Mouse (Mus musculus) liver, postnatal 0 days (tissue): ENCODE measurements around the gene Sacm1l. TPM values are rescaled to one million over a fixed set of nuclear protein-coding genes. Genes with fewer than 3 reads are reported as not detected.

ENCODE experiments used
- ATAC-seq: fragments of 200-750 bp; cut with Nextera tagmentation; 2 replicates; pipeline ENCODE4 v1.8.0; 2017; ENCODE audit warnings: mild to moderate bottlenecking, moderate library complexity
- DNase-seq: peaks from one replicate; pipeline ENCODE4 v3.0.0-alpha.2; 2016
- H3K27ac ChIP-seq: fragments of 300-500 bp; sonication (generic); 2 replicates; pipeline ENCODE4 v1.5.1; 2014; ENCODE audit warnings: antibody characterized with exemption, moderate library complexity, mild to moderate bottlenecking, low read depth
- H3K27me3 ChIP-seq: fragments of 300-500 bp; sonication (generic); 2 replicates; pipeline ENCODE4 v1.6.1; 2014; ENCODE audit warnings: low read length, control low read depth, mixed read lengths; ENCODE audit not compliant: insufficient read depth
- H3K36me3 ChIP-seq: fragments of 300-500 bp; sonication (generic); replicated peaks from 2 replicates; pipeline ENCODE4 v1.6.1; 2014; ENCODE audit warnings: mild to moderate bottlenecking, control low read depth, low read length, moderate library complexity, mixed read lengths; ENCODE audit not compliant: insufficient read depth
- H3K4me1 ChIP-seq: fragments of 300-500 bp; sonication (generic); 2 replicates; pipeline ENCODE4 v1.6.1; 2014; ENCODE audit warnings: antibody characterized with exemption, mild to moderate bottlenecking, control low read depth; ENCODE audit not compliant: insufficient read depth
- H3K4me2 ChIP-seq: fragments of 300-500 bp; sonication (generic); 2 replicates; pipeline ENCODE4 v1.6.1; 2014; ENCODE audit warnings: low read depth, mild to moderate bottlenecking, low read length, moderate library complexity, mixed read lengths
- H3K4me3 ChIP-seq: fragments of 300-500 bp; sonication (generic); 2 replicates; pipeline ENCODE4 v1.5.1; 2014; ENCODE audit warnings: low read depth, low read length
- H3K9ac ChIP-seq: fragments of 300-500 bp; sonication (generic); replicated peaks from 2 replicates; pipeline ENCODE4 v1.6.1; 2014; ENCODE audit warnings: mild to moderate bottlenecking, moderate library complexity
- H3K9me3 ChIP-seq: fragments of 300-500 bp; sonication (generic); 2 replicates; pipeline ENCODE4 v1.6.1; 2016; ENCODE audit warnings: mild to moderate bottlenecking, control low read depth, low read length, mixed read lengths
- CTCF ChIP-seq: sonication (generic); IDR thresholded peaks from 2 replicates; pipeline ENCODE4 v1.5.1; 2016; ENCODE audit warnings: antibody characterized with exemption, low read depth
- EP300 ChIP-seq: IDR thresholded peaks from 2 replicates; pipeline ENCODE4 v1.6.1; 2016; ENCODE audit warnings: antibody characterized with exemption, low read depth, mild to moderate bottlenecking
- WGBS: fragments of 180-500 bp; shearing (Covaris S2); extraction: QIAGEN DNeasy Blood & Tissue Kit; methylation state at CpG from one replicate; pipeline ENCODE4 v1.1.7; 2014; ENCODE audit not compliant: insufficient replicate concordance; 5-methylcytosine and 5-hydroxymethylcytosine counted together
- polyA plus RNA-seq: library from polyadenylated mRNA; unstranded; fragments of >200 nt; fragmentation: Nextera tagmentation; extraction: Ambion mirVana; gene quantifications from 2 replicates; pipeline ENCODE4 v1.2.1, GENCODE M21; 2015

The Sacm1l gene
- polyA plus RNA-seq, 1 experiment from 2014 or later: 22.2 TPM

DNA sequence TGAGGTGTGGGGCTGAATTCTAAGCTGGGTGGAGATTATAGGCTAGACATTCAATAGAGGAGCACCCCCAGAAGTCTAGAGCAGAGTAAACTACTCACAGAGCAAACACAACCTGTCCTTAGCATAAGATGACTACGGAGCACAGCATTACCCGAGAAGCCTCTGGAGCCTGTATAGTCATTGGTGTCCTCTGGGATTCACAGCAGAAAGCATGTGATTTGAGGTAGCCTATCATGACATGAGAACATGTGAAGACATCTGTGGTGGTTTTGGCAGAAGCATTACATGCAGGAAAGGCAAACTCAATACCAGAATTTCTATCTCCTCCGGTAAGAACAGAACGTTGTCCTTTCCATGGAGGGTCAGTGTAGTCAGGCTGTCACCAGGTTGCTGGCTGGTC lies 44.0 kb upstream of the Sacm1l start:
- TF ChIP-seq EP300 (no peak), CTCF (no peak)
- H3K36me3 ChIP-seq: peaks cover 32% of the 10 kb centered on the region
- H3K27ac ChIP-seq: no peak overlapping the region
- DNase-seq (no peak), ATAC-seq (no peak)
- no peaks in the 10 kb centered on the region for H3K9me3 ChIP-seq
- no peaks in the 10 kb centered on the region for H3K27me3 ChIP-seq
- 96% methylated on average over 4 of the region's 4 CpGs for WGBS
- no peak overlapping the region for H3K9ac ChIP-seq
- H3K4me3 ChIP-seq: no peak overlapping the region
- H3K4me2 ChIP-seq: no peak overlapping the region
- H3K4me1 ChIP-seq: peaks cover 52% of the 10 kb centered on the region

DNA sequence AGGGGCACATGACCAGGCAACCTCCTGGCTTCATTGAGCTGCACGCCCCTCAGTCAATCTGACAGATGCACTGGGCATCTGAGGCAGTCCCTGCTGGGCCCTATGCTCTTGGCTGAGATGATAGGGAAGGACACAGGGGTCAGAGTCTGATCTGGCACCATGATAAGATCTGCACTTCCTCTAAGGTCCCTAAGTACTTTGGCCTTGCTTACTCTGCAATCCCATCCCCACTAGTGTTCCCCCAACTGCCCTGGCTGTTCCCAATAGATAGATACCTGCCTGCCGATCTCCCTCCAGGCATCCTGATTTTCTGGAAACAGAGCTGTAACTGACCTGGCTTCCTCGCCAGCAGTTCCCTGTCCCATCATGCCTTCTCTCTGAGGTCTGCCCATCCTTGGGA lies 42.9 kb upstream of the Sacm1l start:
- no peak overlapping the region for H3K9ac ChIP-seq
- peaks cover 46% of the 10 kb centered on the region for H3K4me1 ChIP-seq
- ATAC-seq (no peak), DNase-seq (no peak)
- H3K9me3 ChIP-seq: no peaks in the 10 kb centered on the region
- H3K4me3 ChIP-seq: no peak overlapping the region
- no peak overlapping the region for H3K4me2 ChIP-seq
- 70% methylated on average over 3 of the region's 3 CpGs for WGBS
- H3K27me3 ChIP-seq: no peaks in the 10 kb centered on the region
- peaks cover 27% of the 10 kb centered on the region for H3K36me3 ChIP-seq
- no peak for TF ChIP-seq EP300
- TF ChIP-seq CTCF: no peak
- no peak overlapping the region for H3K27ac ChIP-seq

DNA sequence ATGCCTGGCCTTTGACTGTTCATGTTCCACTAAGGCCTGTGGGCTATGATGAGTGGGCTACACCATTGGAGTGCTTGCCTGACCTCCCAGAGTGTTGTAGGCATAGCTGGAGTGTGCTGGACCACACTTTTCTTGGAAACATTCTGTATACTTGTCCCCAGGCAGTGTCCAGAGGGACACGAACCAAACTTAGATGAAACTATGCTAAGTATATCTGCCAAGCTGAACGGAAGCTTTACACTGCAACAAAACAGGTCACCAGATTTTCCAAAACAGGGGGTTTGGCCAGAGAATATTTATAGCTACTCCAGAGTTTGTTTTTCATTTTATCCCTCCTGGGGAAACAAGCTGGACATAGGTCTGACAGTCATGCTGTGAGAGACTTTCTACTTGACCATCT lies 40.5 kb upstream of the Sacm1l start:
- 78% methylated on average over 2 of the region's 2 CpGs for WGBS
- Histone ChIP-seq H3K9me3 (no peaks in the 10 kb centered on the region), H3K27ac (no peak overlapping the region), H3K9ac (no peak overlapping the region), H3K4me1 (peaks cover 40% of the 10 kb centered on the region), H3K27me3 (no peaks in the 10 kb centered on the region), H3K36me3 (peaks cover 18% of the 10 kb centered on the region), H3K4me2 (no peak overlapping the region), H3K4me3 (no peak overlapping the region)
- TF ChIP-seq EP300: no peak
- TF ChIP-seq CTCF: no peak
- ATAC-seq (no peak), DNase-seq (no peak)

DNA sequence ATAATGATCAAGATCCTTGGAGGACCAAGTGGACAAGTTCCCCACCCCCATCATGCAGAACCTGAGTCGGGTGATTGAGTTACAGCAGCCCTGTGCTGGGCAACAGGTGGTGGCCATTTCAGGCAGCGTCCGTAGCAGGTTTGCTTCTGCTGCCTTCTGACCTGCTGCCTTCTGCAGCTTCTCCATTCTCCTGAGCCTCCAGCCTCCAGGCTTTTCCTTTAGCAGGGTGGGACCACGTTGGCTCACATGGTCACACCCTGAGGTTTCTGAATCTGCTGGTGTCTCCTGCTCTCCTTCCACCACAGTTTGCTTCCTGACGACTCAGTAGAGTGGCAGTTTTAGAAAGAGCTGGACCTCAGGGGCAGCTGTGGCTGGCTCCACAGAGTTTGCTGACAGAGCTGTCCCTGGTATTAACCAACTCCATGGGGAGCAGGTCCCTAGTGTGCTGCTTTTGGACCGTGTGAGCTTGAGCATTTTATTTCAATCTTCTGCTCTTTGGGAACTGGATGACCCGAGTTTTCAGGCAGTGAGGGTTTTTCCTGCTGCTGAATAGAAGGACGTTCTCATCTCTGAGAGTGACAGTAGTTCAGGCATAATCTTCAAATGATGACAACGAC lies 39.7 kb upstream of the Sacm1l start:
- H3K9me3 ChIP-seq: no peaks in the 10 kb centered on the region
- WGBS: 69% methylated on average over 9 of the region's 9 CpGs
- H3K36me3 ChIP-seq: peaks cover 14% of the 10 kb centered on the region
- no peaks in the 10 kb centered on the region for H3K27me3 ChIP-seq
- TF ChIP-seq CTCF: no peak
- TF ChIP-seq EP300: no peak
- H3K4me3 ChIP-seq: no peak overlapping the region
- ATAC-seq: no peak
- no peak for DNase-seq
- no peak overlapping the region for H3K27ac ChIP-seq
- H3K4me1 ChIP-seq: peaks cover 38% of the 10 kb centered on the region
- no peak overlapping the region for H3K9ac ChIP-seq
- H3K4me2 ChIP-seq: no peak overlapping the region

DNA sequence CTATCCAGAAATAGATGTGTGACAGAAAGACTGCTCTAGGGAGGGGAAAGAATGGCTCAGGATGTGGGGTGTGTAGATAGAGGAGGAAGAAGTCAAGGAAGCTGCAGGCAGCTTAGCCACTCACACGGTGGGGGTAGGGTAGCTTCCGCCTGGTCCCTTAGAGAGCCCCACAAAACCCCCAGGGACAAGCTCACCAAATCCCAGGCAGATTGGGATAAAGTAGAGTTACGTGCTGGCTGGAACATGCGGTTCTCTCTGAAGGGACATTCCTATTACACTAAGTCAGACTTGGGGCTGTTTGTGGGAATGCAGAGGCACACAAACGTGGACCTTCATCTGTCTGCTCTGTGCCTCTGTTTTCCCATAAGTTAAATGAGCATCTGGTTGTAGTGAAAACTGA lies 38.6 kb upstream of the Sacm1l start:
- WGBS: 68% methylated on average over 5 of the region's 5 CpGs
- no peaks in the 10 kb centered on the region for H3K9me3 ChIP-seq
- DNase-seq (no peak), ATAC-seq (no peak)
- peaks cover 10% of the 10 kb centered on the region for H3K36me3 ChIP-seq
- no peak overlapping the region for H3K4me2 ChIP-seq
- TF ChIP-seq CTCF: no peak
- H3K4me1 ChIP-seq: peaks cover 37% of the 10 kb centered on the region
- no peak overlapping the region for H3K27ac ChIP-seq
- no peak overlapping the region for H3K4me3 ChIP-seq
- no peaks in the 10 kb centered on the region for H3K27me3 ChIP-seq
- H3K9ac ChIP-seq: no peak overlapping the region

DNA sequence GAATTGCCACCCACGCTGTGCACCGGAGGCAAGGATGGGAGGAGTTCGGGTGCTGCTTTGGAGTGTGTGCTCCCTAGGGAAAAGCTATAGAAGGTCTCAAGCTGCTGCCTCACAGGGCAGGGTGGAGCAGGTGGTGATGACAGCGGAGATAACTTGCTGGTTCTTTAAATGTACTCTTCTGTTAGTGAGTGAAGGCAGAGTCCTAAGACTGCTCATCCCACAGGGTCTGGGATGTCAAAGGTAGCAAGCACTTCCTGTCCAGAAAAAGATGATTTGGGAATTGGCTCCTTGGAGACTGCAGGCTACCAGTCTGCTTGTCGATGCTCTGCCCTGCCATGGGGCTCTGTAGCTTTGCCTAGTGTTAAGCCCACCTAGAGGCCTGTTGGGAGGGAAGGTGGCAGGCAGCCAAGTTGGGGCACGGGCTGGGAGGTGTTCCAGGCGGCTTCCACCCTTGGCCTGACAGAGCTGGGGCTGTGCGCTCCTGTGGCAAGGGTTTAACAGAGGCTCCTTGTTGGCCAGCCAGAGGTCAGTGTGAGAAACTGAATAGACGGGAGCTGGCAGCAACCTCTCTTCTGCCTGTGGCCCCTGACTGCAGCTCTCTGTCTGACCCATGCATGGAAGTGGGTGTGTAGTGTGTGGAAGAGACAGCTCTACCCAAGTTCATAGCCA lies 37.5 kb upstream of the Sacm1l start:
- DNase-seq (peak; percentile 51), ATAC-seq (0 out of 2 replicates have a peak, but pooled peaks have one; percentile 14)
- TF ChIP-seq CTCF: no peak
- TF ChIP-seq EP300: no peak
- WGBS: 58% methylated on average over 9 of the region's 9 CpGs
- H3K9ac ChIP-seq: 0 out of 2 replicates have a peak overlapping the region, but pooled peaks have one; percentile 9
- H3K4me2 ChIP-seq: peak overlapping the region; percentile 7; the same call in 1 of the 2 replicates
- H3K27me3 ChIP-seq: no peaks in the 10 kb centered on the region
- H3K36me3 ChIP-seq: peaks cover 3% of the 10 kb centered on the region
- peaks cover 35% of the 10 kb centered on the region for H3K4me1 ChIP-seq
- H3K27ac ChIP-seq: no peak overlapping the region
- H3K4me3 ChIP-seq: no peak overlapping the region
- no peaks in the 10 kb centered on the region for H3K9me3 ChIP-seq
